Comparison of ENCODE assay signal across 9 mouse cellular contexts in the genomic region with DNA sequence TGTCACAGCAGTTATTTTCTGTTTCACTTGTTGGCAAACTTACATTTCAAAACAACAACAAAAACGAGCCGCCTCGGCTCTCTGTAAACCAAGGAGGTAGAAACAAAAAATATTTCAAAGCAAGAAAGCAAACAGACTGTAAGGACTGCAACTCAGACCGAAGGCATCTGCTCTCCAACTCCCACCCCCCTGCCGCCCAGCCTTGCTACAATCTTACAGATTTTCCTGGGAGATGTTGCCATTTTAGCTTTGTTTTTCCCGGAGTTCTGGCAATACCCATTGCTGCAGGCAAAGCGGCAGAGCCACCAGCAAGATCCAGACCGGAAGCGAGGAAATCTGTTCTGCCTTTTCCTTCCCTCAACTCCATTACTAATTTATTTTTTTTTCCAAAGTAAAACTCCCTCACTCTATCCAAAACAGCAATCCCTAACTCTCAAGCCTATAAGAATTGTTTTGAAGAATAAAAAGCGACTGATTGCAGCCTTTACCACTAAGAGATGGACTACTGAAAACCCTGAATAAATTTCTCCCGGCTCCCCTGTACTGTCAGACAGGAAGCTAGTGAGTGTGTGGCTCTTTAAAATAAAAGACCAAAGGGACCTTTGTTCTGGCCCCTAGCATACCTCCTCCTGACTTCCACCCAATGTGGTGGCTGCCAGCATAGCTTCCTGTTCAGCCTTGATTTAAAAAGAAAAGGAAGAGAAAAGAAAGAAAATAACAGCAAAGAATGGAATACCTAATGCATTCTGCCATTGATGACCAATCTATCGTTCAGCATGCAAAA.
A peak's percentile ranks its signal among the peaks of the same experiment; 100 is the strongest.
DNase-seq lines count a peak whose midpoint lies in the region; ATAC-seq and TF ChIP-seq lines count a peak whose summit lies in the region.
"Had no signal": no experiment of that assay in that cellular context is flagged by ENCODE, and none has a peak within 500 bp of the region (broad histone marks: within the 10 kb centered on the region; RNA-seq: fewer than 3 reads in every experiment).

No protein-coding gene starts in this region.

- WGBS in embryonic facial prominence, embryonic 11.5 days = 23% methylated on average over 12 of the region's 12 CpGs
- WGBS in heart, postnatal 0 days = 51% methylated on average over 12 of the region's 12 CpGs
- 47% methylated on average over 12 of the region's 12 CpGs for WGBS in neural tube, embryonic 15.5 days

- peak overlapping the region; percentile 32 for H3K4me2 ChIP-seq in embryonic facial prominence, embryonic 11.5 days (ENCODE audit: low read depth, low read length)
- peak overlapping the region; percentile 52 for H3K4me2 ChIP-seq in heart, postnatal 0 days (ENCODE audit: low read depth, low read length)
- peak overlapping the region; percentile 31 for H3K4me2 ChIP-seq in neural tube, embryonic 15.5 days
- H3K4me2 ChIP-seq: liver, embryonic 15.5 days had no signal

- 0 out of 2 replicates have a peak overlapping the region, but pooled peaks have one; percentile 39 for H3K27ac ChIP-seq in embryonic facial prominence, embryonic 11.5 days (replicated peaks; ENCODE audit: low read depth, low read length)
- peak overlapping the region; percentile 69 for H3K27ac ChIP-seq in heart, postnatal 0 days (ENCODE audit: low read depth)
- H3K27ac ChIP-seq in neural tube, embryonic 15.5 days (replicated peaks) = peak overlapping the region; percentile 38
- H3K27ac ChIP-seq: liver, embryonic 15.5 days had no signal

- ATAC-seq in embryonic facial prominence, embryonic 11.5 days (replicated peaks; ENCODE audit: insufficient number of reproducible peaks, low FRiP score, low TSS enrichment, low read depth) = no peak
- 0 out of 2 replicates have a peak, but pooled peaks have one; percentile 41 for ATAC-seq in heart, postnatal 0 days (ENCODE audit: insufficient read depth, low read depth)
- no peak for ATAC-seq in neural tube, embryonic 15.5 days (ENCODE audit: low FRiP score)

- DNase-seq in kidney, adult 18-20 months = peak; percentile 10
- DNase-seq in kidney, adult 9 months = no peak
- peak; percentile 59 for DNase-seq in embryonic facial prominence, embryonic 11.5 days (ENCODE audit: low spot score)
- DNase-seq in heart, postnatal 0 days (ENCODE audit: low spot score) = no peak
- DNase-seq in layer of hippocampus, postnatal 25 days (ENCODE audit: extremely low spot score in 1 of 2, low spot score in 1 of 2) = peak; percentile 16 to 21
- no peak for DNase-seq in frontal cortex, postnatal 14 days (ENCODE audit: low spot score in 2 of 2)
- DNase-seq in T-cell, adult 2 months (ENCODE audit: low spot score) = no peak

- no peaks in the 10 kb centered on the region for H3K27me3 ChIP-seq in embryonic facial prominence, embryonic 11.5 days (ENCODE audit: control insufficient read depth, insufficient read depth, low read length)
- H3K27me3 ChIP-seq in heart, postnatal 0 days (ENCODE audit: control insufficient read depth, insufficient read depth, low read length) = no peaks in the 10 kb centered on the region
- no peaks in the 10 kb centered on the region for H3K27me3 ChIP-seq in neural tube, embryonic 15.5 days (replicated peaks)
- H3K27me3 ChIP-seq: liver, embryonic 15.5 days had no signal

- H3K9ac ChIP-seq in embryonic facial prominence, embryonic 11.5 days (replicated peaks; ENCODE audit: low read length) = peak overlapping the region; percentile 43
- H3K9ac ChIP-seq in heart, postnatal 0 days (replicated peaks; ENCODE audit: low read depth, low read length) = peak overlapping the region; percentile 20; the same call in 1 of the 2 replicates
- peak overlapping the region; percentile 6; the same call in 1 of the 2 replicates for H3K9ac ChIP-seq in neural tube, embryonic 15.5 days (replicated peaks)
- H3K9ac ChIP-seq: liver, embryonic 15.5 days had no signal

- H3K9me3 ChIP-seq in embryonic facial prominence, embryonic 11.5 days (replicated peaks; ENCODE audit: control insufficient read depth, low read length) = no peaks in the 10 kb centered on the region
- H3K9me3 ChIP-seq in heart, postnatal 0 days (replicated peaks; ENCODE audit: control insufficient read depth, low read length) = no peaks in the 10 kb centered on the region
- H3K9me3 ChIP-seq in neural tube, embryonic 15.5 days (replicated peaks) = no peaks in the 10 kb centered on the region
- H3K9me3 ChIP-seq: liver, embryonic 15.5 days had no signal

- TF ChIP-seq CTCF in heart, postnatal 0 days (IDR thresholded peaks at IDR 0.05; ENCODE audit: low read depth) = no peak

- H3K4me1 ChIP-seq in embryonic facial prominence, embryonic 11.5 days (ENCODE audit: control insufficient read depth, insufficient read depth, low read length) = no peaks in the 10 kb centered on the region
- H3K4me1 ChIP-seq in heart, postnatal 0 days (ENCODE audit: control insufficient read depth, insufficient read depth) = no peaks in the 10 kb centered on the region
- peaks cover 3% of the 10 kb centered on the region; the same call in 1 of the 2 replicates for H3K4me1 ChIP-seq in neural tube, embryonic 15.5 days
- H3K4me1 ChIP-seq: liver, embryonic 15.5 days had no signal

- TF ChIP-seq EP300 in heart, postnatal 0 days (IDR thresholded peaks at IDR 0.05; ENCODE audit: low read depth) = no peak

- H3K4me3 ChIP-seq in embryonic facial prominence, embryonic 11.5 days (ENCODE audit: low read depth, low read length) = peak overlapping the region; percentile 15
- H3K4me3 ChIP-seq in heart, postnatal 0 days (ENCODE audit: low read depth, low read length) = peak overlapping the region; percentile 38
- peak overlapping the region; percentile 13; the same call in 1 of the 2 replicates for H3K4me3 ChIP-seq in neural tube, embryonic 15.5 days (replicated peaks)
- H3K4me3 ChIP-seq: liver, embryonic 15.5 days had no signal

- H3K36me3 ChIP-seq in embryonic facial prominence, embryonic 11.5 days (replicated peaks; ENCODE audit: control insufficient read depth, insufficient read depth, low read depth, low read length) = no peaks in the 10 kb centered on the region
- H3K36me3 ChIP-seq in heart, postnatal 0 days (replicated peaks; ENCODE audit: control insufficient read depth, insufficient read depth, low read length) = no peaks in the 10 kb centered on the region
- no peaks in the 10 kb centered on the region for H3K36me3 ChIP-seq in neural tube, embryonic 15.5 days
- H3K36me3 ChIP-seq: liver, embryonic 15.5 days had no signal

Comparison
In these comparisons a context has a peak if more than half of its experiments do, and no peak if none do; other contexts are left out.
1. DNase-seq: peak in kidney, adult 18-20 months (single experiment), embryonic facial prominence, embryonic 11.5 days (single experiment) and layer of hippocampus, postnatal 25 days (2 of 2); none in kidney, adult 9 months (single experiment), heart, postnatal 0 days (single experiment), frontal cortex, postnatal 14 days (0 of 2) and T-cell, adult 2 months (single experiment).
2. Peak in every context shown above with its lines, with median percentiles within 50 percentile points of each other: H3K27ac ChIP-seq, H3K4me2 ChIP-seq, H3K4me3 ChIP-seq and H3K9ac ChIP-seq.